Mouse (Mus musculus): Measurements from ENCODE around the gene Zfp775. TPM values are rescaled to one million over a fixed set of nuclear protein-coding genes. Genes with fewer than 3 reads are reported as not detected.

The Zfp775 gene
- polyA plus RNA-seq, 1 experiment from 2014 or later = 11.4 TPM

DNA sequence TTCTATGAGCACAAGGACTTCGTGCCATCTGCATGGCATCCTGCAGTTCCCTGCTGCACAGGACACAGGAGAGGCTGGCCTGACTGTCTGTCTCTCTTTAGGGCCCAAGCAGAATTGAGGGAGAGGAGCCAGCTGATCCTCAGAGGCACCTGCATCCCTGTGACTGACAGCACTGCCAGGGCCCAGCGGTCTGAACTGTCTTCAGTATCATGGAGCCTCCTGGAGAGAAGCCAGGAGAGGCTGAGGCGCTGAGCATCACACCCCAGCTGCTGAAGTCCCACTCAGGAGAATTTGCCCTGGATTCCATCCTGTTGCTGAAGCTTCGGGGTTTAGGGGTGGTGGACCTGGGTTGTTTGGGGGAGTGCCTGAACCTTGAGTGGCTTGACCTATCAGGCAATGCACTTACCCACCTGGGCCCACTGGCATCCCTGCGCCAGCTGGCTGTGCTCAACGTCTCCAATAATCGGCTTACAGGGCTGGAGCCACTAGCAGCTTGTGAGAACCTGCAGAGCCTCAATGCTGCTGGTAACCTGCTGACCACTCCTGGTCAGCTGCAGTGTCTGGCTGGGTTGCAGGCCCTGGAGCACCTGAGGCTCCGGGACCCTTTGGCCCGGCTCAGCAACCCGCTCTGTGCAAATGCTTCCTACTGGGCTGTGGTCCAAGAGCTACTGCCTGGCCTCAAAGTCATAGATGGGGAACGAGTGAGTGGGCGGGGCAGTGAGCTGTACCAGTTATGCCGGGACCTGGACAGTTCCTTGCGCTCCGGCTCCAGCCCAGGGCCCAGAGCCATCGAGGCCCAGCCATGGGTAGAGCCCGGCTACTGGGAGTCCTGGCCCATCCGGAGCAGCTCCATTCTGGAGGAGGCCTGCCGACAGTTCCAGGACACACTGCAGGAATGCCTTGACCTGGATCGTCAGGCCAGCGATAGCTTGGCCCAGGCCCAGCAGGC lies 33.6 kb upstream of the Zfp775 start:
- Histone ChIP-seq H3K4me1 (ENCODE audit: control insufficient read depth, insufficient read depth, low read depth, low read length) (peaks cover 3% of the 10 kb centered on the region; the same call in 1 of the 2 replicates), H3K9me3 (ENCODE audit: control insufficient read depth, low read length) (no peaks in the 10 kb centered on the region), H3K4me2 (ENCODE audit: low read length) (no peak overlapping the region), H3K27me3 (replicated peaks; ENCODE audit: control insufficient read depth, insufficient read depth, low read length) (no peaks in the 10 kb centered on the region), H3K9ac (ENCODE audit: low read depth, low read length) (no peak overlapping the region; the same call in 1 of the 2 replicates), H3K27ac (ENCODE audit: low read depth, low read length) (peak overlapping the region; percentile 44; the same call in 1 of the 2 replicates), H3K36me3 (ENCODE audit: control insufficient read depth, insufficient read depth, low read length) (peaks cover 11% of the 10 kb centered on the region), H3K4me3 (ENCODE audit: low read length) (no peak overlapping the region)
- WGBS = 76% methylated on average over 21 of the region's 21 CpGs
- ATAC-seq = peak; percentile 64

DNA sequence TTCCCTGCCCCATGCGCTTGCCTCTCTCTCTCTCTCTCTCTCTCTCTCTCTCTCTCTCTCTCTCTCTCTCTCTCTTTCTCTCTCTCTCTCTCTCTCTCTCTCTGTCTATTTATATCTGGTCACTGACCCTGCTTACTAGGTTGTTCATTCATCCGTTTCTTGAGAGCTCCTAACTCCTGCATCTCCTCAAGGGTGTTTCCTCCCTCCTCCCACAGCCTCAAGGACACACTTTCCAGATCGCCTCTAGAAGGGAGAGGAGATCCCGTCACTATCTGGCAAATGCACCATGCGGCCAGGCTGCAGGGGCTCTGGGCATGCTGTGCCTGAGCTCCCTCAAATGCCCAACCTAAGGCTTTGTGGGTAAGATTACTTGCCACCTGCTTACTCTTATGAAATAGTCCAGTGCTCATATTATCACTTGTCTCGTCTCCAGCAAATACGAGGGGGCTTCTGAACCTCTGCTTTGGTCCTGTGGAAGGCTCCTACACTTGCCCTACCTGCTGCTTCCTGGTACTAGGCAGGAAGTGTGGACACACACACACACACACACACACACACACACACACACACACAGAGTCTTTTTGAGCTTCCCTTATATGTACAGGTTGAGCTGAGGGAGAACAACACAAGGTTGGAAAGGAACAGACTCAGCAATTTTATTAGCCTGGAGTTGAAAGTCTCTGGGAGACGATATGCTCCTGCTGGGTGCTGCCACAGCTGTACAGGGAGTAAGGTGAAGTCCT lies 32.6 kb upstream of the Zfp775 start:
- H3K36me3 ChIP-seq (ENCODE audit: control insufficient read depth, insufficient read depth, low read length) = peaks cover 11% of the 10 kb centered on the region
- no peak overlapping the region; the same call in 1 of the 2 replicates for H3K27ac ChIP-seq (ENCODE audit: low read depth, low read length)
- H3K4me2 ChIP-seq (ENCODE audit: low read length) = no peak overlapping the region
- H3K4me1 ChIP-seq (ENCODE audit: control insufficient read depth, insufficient read depth, low read depth, low read length) = peaks cover 3% of the 10 kb centered on the region; the same call in 1 of the 2 replicates
- no peak for ATAC-seq
- H3K9me3 ChIP-seq (ENCODE audit: control insufficient read depth, low read length) = no peaks in the 10 kb centered on the region
- H3K9ac ChIP-seq (ENCODE audit: low read depth, low read length) = no peak overlapping the region
- 78% methylated on average over 8 of the region's 8 CpGs for WGBS
- H3K27me3 ChIP-seq (replicated peaks; ENCODE audit: control insufficient read depth, insufficient read depth, low read length) = no peaks in the 10 kb centered on the region
- no peak overlapping the region for H3K4me3 ChIP-seq (ENCODE audit: low read length)

DNA sequence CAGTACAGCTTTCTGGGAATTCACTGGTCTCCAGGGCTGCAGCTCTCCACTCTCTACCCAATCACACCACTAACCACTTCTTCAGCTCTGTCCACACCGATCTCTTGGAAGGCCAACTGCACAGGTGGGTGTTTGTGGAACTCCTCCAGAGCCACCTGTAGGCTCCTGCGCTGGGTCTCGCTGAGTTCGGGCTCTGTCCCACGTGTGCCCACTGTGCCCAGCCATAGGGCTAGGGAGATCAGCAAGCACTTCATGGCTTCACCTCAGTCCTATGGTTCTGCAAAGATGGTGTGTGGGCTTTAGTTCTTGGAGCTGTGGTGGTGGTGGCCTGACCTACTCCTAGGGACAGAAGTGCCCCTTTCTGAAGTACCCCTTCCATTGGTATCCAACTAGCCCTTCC lies 29.8 kb upstream of the Zfp775 start:
- Histone ChIP-seq H3K9ac (ENCODE audit: low read depth, low read length) (no peak overlapping the region), H3K9me3 (ENCODE audit: control insufficient read depth, low read length) (no peaks in the 10 kb centered on the region), H3K27ac (ENCODE audit: low read depth, low read length) (no peak overlapping the region), H3K27me3 (replicated peaks; ENCODE audit: control insufficient read depth, insufficient read depth, low read length) (no peaks in the 10 kb centered on the region), H3K4me1 (ENCODE audit: control insufficient read depth, insufficient read depth, low read depth, low read length) (peaks cover 3% of the 10 kb centered on the region; the same call in 1 of the 2 replicates), H3K4me3 (ENCODE audit: low read length) (no peak overlapping the region), H3K4me2 (ENCODE audit: low read length) (no peak overlapping the region), H3K36me3 (ENCODE audit: control insufficient read depth, insufficient read depth, low read length) (no peaks in the 10 kb centered on the region; the same call in 1 of the 2 replicates)
- WGBS = 94% methylated on average over 5 of the region's 5 CpGs
- ATAC-seq = no peak

DNA sequence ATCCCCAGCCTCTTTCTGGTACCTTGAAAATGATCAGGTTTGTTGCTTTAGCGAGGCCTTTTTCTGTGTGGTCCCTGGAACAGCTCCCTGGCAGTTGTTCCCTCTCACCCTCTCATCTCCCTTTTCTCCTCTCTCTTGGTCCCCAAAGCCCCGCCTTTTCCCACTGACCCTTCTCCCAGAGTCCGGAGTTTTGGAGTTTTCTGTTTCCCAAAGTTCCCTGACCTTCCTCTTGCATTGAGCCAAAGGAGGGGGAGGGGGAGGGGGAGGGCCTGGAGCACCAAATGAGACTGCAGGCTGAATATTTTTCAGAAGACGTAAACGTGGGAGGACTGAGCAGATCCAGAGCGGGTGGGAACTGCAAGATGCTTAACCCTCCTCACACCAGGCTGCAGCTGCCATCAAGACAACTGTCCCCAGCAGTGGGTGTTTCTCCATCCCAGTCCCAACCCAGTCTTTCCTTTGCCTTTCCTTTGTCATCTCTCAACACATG lies 29.2 kb upstream of the Zfp775 start, which contains the start of gene Rarres2:
Gene Rarres2, minus strand, starts transcription at position 218 of the 490 bp plus-strand sequence.
- ATAC-seq = no peak
- peaks cover 3% of the 10 kb centered on the region; the same call in 1 of the 2 replicates for H3K4me1 ChIP-seq (ENCODE audit: control insufficient read depth, insufficient read depth, low read depth, low read length)
- no peak within 1 kb of the TSS for H3K27ac ChIP-seq (ENCODE audit: low read depth, low read length)
- WGBS = 35% methylated on average over 6 of the region's 6 CpGs
- no peaks in the 10 kb centered on the region for H3K9me3 ChIP-seq (ENCODE audit: control insufficient read depth, low read length)
- H3K4me3 ChIP-seq (ENCODE audit: low read length) = no peak within 1 kb of the TSS
- no peak within 1 kb of the TSS for H3K9ac ChIP-seq (ENCODE audit: low read depth, low read length)
- no peaks in the 10 kb centered on the region for H3K27me3 ChIP-seq (replicated peaks; ENCODE audit: control insufficient read depth, insufficient read depth, low read length)
- H3K36me3 ChIP-seq (ENCODE audit: control insufficient read depth, insufficient read depth, low read length) = no peaks in the 10 kb centered on the region; the same call in 1 of the 2 replicates
- no peak within 1 kb of the TSS for H3K4me2 ChIP-seq (ENCODE audit: low read length)

DNA sequence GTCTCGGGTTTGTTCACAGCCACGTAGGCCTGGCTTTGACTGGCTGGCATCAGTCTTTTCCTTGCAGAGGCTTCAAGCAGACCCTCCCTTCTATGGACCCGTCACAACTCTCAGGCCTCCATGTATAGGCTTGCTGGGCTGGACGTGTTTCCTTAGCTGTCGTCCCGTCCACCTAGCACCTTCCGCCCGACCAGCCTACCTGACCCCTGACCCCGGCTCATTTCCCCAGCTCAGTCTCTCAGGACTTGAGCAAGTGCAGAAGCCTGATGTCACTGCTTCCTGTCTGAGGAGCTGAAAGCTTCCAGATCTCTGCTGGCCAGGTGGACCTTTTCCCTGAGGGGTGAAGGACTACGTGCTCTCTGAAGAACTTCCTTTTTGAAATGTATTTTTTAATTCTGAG lies 28.6 kb upstream of the Zfp775 start:
- Histone ChIP-seq H3K4me3 (ENCODE audit: low read length) (no peak overlapping the region), H3K36me3 (ENCODE audit: control insufficient read depth, insufficient read depth, low read length) (no peaks in the 10 kb centered on the region; the same call in 1 of the 2 replicates), H3K4me2 (ENCODE audit: low read length) (no peak overlapping the region), H3K9me3 (ENCODE audit: control insufficient read depth, low read length) (no peaks in the 10 kb centered on the region), H3K4me1 (ENCODE audit: control insufficient read depth, insufficient read depth, low read depth, low read length) (peaks cover 3% of the 10 kb centered on the region; the same call in 1 of the 2 replicates), H3K27ac (ENCODE audit: low read depth, low read length) (no peak overlapping the region), H3K27me3 (replicated peaks; ENCODE audit: control insufficient read depth, insufficient read depth, low read length) (no peaks in the 10 kb centered on the region), H3K9ac (ENCODE audit: low read depth, low read length) (no peak overlapping the region)
- WGBS = 75% methylated on average over 10 of the region's 10 CpGs
- no peak for ATAC-seq

DNA sequence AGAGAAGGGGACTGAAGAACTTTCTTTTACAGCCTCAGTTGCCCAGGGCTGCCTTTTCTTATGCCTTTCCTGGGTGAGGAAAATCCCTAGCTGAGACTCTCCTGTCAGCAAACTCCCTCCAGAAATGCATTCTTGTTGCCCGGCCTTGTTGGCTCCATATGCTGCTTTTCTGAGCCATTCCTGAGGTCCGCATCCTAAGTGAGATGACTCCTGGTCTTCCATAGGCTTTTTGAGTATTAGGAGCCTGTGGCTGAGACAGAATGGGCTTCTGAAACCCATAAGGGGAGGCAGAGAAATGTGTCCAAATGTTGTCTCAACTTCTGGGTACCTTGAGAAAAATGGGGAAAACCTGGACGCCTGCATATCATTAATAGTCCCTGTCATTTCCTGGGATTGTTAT lies 27.9 kb upstream of the Zfp775 start:
- Histone ChIP-seq H3K27ac (ENCODE audit: low read depth, low read length) (no peak overlapping the region), H3K27me3 (replicated peaks; ENCODE audit: control insufficient read depth, insufficient read depth, low read length) (no peaks in the 10 kb centered on the region), H3K36me3 (ENCODE audit: control insufficient read depth, insufficient read depth, low read length) (no peaks in the 10 kb centered on the region; the same call in 1 of the 2 replicates), H3K4me1 (ENCODE audit: control insufficient read depth, insufficient read depth, low read depth, low read length) (no peaks in the 10 kb centered on the region), H3K9ac (ENCODE audit: low read depth, low read length) (no peak overlapping the region), H3K4me2 (ENCODE audit: low read length) (no peak overlapping the region), H3K4me3 (ENCODE audit: low read length) (no peak overlapping the region), H3K9me3 (ENCODE audit: control insufficient read depth, low read length) (no peaks in the 10 kb centered on the region)
- WGBS = 83% methylated on average over 3 of the region's 3 CpGs
- ATAC-seq = no peak

DNA sequence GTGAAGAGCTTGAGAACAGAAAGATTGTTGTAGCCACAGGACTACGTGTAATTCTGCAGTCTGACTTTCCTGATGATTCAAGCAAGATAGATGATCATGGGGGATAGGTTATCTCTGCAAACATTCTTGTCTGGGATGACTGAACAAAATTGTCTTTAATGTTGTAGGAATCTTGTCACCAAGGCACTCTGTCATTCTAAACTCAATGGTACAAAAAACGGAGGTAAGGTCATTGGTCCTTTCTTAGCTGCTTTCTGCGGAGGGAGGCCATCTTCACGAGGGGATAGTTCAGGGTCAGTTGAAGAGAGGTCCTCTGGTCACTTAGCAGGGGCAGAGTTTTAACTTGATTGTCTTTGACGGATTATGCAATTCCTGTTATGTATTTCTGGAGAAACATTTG lies 23.1 kb upstream of the Zfp775 start:
- H3K27ac ChIP-seq (ENCODE audit: low read depth, low read length) = no peak overlapping the region
- H3K4me3 ChIP-seq (ENCODE audit: low read length) = no peak overlapping the region
- H3K9ac ChIP-seq (ENCODE audit: low read depth, low read length) = no peak overlapping the region
- H3K36me3 ChIP-seq (ENCODE audit: control insufficient read depth, insufficient read depth, low read length) = no peaks in the 10 kb centered on the region
- H3K9me3 ChIP-seq (ENCODE audit: control insufficient read depth, low read length) = no peaks in the 10 kb centered on the region
- ATAC-seq = no peak
- no peak overlapping the region for H3K4me2 ChIP-seq (ENCODE audit: low read length)
- 68% methylated on average over 5 of the region's 5 CpGs for WGBS
- H3K4me1 ChIP-seq (ENCODE audit: control insufficient read depth, insufficient read depth, low read depth, low read length) = no peaks in the 10 kb centered on the region
- no peaks in the 10 kb centered on the region for H3K27me3 ChIP-seq (replicated peaks; ENCODE audit: control insufficient read depth, insufficient read depth, low read length)

DNA sequence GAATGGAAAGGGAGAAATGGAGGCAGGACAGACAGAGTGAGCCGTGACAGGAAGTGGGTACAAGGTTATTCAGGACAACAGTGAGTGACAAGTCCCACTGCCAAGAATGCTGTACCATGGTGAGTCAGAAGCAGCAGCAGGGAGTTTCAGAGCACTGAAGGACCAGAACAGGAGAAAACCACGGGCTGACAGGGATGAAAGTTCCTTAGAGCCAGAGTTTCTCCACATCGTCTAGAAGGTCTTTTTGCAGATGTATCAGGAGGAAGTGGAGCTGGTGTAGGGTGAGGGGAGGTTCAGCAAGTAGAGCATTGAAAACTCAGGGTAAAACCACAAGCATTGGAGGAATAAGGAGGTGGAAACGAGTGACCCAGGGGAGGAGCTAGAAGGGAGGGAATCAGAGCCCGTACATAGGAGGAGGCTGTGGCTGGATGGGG lies 22.6 kb upstream of the Zfp775 start:
- H3K9ac ChIP-seq (ENCODE audit: low read depth, low read length) = no peak overlapping the region
- no peaks in the 10 kb centered on the region for H3K9me3 ChIP-seq (ENCODE audit: control insufficient read depth, low read length)
- no peak overlapping the region for H3K4me2 ChIP-seq (ENCODE audit: low read length)
- H3K36me3 ChIP-seq (ENCODE audit: control insufficient read depth, insufficient read depth, low read length) = no peaks in the 10 kb centered on the region
- no peak overlapping the region for H3K4me3 ChIP-seq (ENCODE audit: low read length)
- no peaks in the 10 kb centered on the region for H3K27me3 ChIP-seq (replicated peaks; ENCODE audit: control insufficient read depth, insufficient read depth, low read length)
- 44% methylated on average over 5 of the region's 5 CpGs for WGBS
- H3K4me1 ChIP-seq (ENCODE audit: control insufficient read depth, insufficient read depth, low read depth, low read length) = no peaks in the 10 kb centered on the region
- no peak for ATAC-seq
- H3K27ac ChIP-seq (ENCODE audit: low read depth, low read length) = no peak overlapping the region

DNA sequence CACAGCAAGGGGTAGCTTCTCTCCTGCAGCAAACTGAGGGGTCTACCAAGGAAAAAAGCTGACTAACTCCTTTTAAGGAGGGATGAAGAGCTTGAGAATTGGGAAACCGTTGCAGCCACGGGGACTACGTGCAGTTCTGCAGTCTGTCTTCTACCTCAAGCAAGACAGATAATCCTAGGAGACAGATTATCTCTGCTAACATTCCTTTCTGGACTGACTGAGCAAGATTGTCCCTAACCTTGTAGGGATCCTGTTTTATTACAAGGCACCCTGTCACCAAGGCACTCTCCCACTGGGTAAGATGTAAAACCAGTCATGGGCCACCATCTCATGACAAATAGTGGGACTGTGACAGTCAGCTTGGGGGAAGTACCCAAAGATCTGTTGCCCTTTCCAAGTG lies 20.6 kb upstream of the Zfp775 start:
- no peak overlapping the region for H3K27ac ChIP-seq (ENCODE audit: low read depth, low read length)

More for the DNA sequence above, 20.6 kb upstream of the Zfp775 start:
- Histone ChIP-seq H3K36me3 (ENCODE audit: control insufficient read depth, insufficient read depth, low read length) (no peaks in the 10 kb centered on the region), H3K9ac (ENCODE audit: low read depth, low read length) (no peak overlapping the region), H3K9me3 (ENCODE audit: control insufficient read depth, low read length) (no peaks in the 10 kb centered on the region), H3K4me1 (ENCODE audit: control insufficient read depth, insufficient read depth, low read depth, low read length) (no peaks in the 10 kb centered on the region), H3K4me3 (ENCODE audit: low read length) (no peak overlapping the region), H3K27me3 (replicated peaks; ENCODE audit: control insufficient read depth, insufficient read depth, low read length) (no peaks in the 10 kb centered on the region), H3K4me2 (ENCODE audit: low read length) (no peak overlapping the region)
- no peak for ATAC-seq
- 19% methylated on average over 3 of the region's 3 CpGs for WGBS

Measured in hindbrain, embryonic 16.5 days (tissue).